Mouse (Mus musculus) spleen, adult 10 weeks (tissue): ENCODE results near the gene Adat1. TPM values are rescaled to one million over a fixed set of nuclear protein-coding genes. Genes with fewer than 3 reads are reported as not detected.

Source experiments
- polyA plus RNA-seq: library from polyadenylated mRNA; stranded (reverse); fragments of 350-450 nt; fragmentation: Illumina TruSeq; extraction: RNeasy Lipid Tissue Mini Kit (QIAGEN cat#74804); gene quantifications from one replicate; pipeline ENCODE4 v1.2.3, GENCODE M21; 2015; ENCODE audit warnings: low replicate concordance; ENCODE audit not compliant: insufficient read depth

The Adat1 gene
- 10.1 TPM for polyA plus RNA-seq

GRCm38 (mm10) chr8:111992013-111992702 lies at the start of gene Adat1:
Adat1 (minus strand) TSS chr8:111992302.

GRCm38 (mm10) chr8:112014936-112015335 lies 22.8 kb upstream of the Adat1 start, which contains the start of gene Gm6793:
Gm6793 (minus strand) TSS chr8:112015036.

DNA sequence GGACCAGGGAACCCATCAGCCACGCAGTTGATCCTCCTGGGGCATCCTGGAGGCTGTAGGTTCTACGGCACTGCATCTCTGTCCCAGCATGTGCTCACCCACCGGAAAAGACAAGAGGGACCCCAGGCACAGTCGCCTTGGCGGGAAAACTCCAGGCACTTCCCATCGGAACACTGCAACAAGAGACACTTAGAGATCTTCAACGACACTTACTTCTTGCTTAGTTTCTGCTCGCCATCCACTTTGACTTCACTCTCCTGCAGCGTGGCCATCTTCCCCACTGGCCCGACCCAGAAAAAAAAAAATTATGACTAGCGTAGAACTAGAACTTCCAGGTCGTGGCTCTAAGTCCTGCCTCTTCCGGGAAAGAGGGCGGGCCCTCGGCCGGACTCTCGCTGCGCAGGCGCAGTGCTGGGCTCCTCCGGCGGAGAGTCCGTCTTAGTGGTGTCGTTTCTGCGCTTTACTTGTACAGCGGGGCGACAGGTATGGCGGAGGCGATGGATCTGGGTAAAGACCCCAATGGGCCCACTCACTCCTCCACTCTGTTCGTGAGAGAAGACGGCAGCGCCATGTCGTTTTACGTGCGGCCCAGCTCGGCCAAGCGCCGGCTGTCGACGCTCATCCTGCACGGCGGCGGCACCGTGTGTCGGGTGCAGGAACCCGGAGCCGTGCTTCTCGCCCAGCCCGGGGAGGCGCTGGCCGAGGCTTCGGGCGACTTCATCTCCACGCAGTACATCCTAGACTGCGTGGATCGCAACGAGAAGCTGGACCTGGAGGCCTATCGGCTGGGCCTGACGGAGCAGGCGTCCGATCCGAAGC lies 19.1 kb upstream of the Adat1 start, which contains the start of the genes Kars and Terf2ip:
TSS of gene Kars (minus strand) at position 327 of the 819 bp plus-strand sequence.
TSS of gene Terf2ip (plus strand) at position 402 of the 819 bp plus-strand sequence.

GRCm38 (mm10) chr8:111940171-111941100 lies 51.7 kb downstream of the Adat1 start, which contains the start of gene Gabarapl2:
Gabarapl2 (plus strand) TSS chr8:111940703.

DNA sequence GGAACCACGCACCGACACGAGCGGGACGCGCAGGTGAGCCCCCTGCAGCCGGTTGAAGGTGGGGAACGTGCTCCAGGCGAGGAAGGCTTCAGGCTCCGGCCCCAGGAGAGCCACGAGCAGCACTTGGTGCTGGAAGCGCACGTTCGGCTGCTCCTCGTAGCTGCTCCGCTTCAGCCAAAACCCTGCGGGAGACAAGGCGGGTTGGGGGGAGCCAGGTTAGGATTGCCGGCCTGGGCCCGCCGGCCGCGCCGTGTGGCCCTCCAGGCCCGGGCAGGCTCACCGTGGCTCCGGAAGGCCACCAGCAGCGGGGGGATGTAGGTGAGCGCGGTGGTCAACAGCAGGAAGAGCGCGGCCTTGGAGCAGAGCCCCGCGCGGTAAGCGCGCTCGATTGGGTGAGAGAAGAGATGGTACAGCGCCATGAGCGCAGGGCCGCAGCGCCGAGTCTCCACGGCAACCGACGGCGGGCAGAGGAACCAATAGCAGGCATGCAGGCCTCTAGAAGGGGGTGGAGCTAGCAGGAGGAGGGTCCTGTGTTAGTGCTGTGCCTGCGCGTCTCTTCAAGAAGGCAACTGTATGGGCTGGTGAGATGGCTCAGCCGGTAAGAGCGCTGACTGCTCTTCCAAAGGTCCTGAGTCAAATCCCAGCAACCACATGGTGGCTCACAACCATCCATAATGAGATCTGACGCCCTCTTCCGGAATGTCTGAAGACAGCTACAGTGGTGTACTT lies 58.6 kb downstream of the Adat1 start, which contains the start of gene Tmem231:
TSS of gene Tmem231 (minus strand) at position 534 of the 729 bp plus-strand sequence.

Other genes starting within 250 kb of the Adat1 start
- 2.6 TPM for gene Bcar1, start 248.5 kb downstream of the Adat1 start, polyA plus RNA-seq
- gene Cfdp1, start 138.0 kb downstream of the Adat1 start, polyA plus RNA-seq: 127 TPM
- gene Tmem170, start 115.6 kb downstream of the Adat1 start, polyA plus RNA-seq: 8.0 TPM
- gene Chst5, start 81.9 kb downstream of the Adat1 start, polyA plus RNA-seq: not detected
- gene Tmem231, start 58.4 kb downstream of the Adat1 start, polyA plus RNA-seq: 3.1 TPM
- gene Gabarapl2, start 51.6 kb downstream of the Adat1 start, polyA plus RNA-seq: 222 TPM
- 77.7 TPM for gene Kars, start 19.0 kb upstream of the Adat1 start, polyA plus RNA-seq
- gene Terf2ip, start 19.1 kb upstream of the Adat1 start, polyA plus RNA-seq: 13.3 TPM
- 0.50 TPM for gene Gm6793, start 22.7 kb upstream of the Adat1 start, polyA plus RNA-seq